ENCODE assay signal across 17 mouse cellular contexts in the genomic region with DNA sequence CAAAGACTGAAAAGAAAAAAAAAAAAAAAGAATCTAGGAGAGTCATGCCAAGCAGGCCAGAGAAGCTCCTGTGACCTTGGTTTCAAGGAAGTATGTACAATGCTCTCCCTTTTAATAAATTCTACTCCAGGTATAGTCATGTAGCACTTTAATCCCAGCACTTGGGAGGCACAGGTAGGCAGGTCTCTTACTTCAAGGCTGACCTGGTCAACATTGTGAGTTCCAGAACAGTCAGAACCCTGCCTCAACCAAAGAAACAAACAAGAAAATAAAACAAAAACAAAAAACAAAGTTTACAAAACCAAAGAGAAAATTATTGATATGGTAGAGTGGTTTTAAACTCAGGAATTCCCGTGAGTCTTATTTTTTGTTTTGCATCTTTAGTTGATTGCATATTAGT. TPM values are rescaled to one million over a fixed set of nuclear protein-coding genes. Genes with fewer than 3 reads are reported as not detected.
"Had no signal": no experiment of that assay in that cellular context is flagged by ENCODE, and none has a peak within 500 bp of the region (broad histone marks: within the 10 kb centered on the region; RNA-seq: fewer than 3 reads in every experiment).

A gene (minus strand): TSS at position 101 of the 400 bp plus-strand sequence.

- H3K27me3 ChIP-seq: neural tube, embryonic 13.5 days; neural tube, embryonic 15.5 days; stomach, embryonic 15.5 days had no signal

- H3K9me3 ChIP-seq: neural tube, embryonic 13.5 days; neural tube, embryonic 15.5 days; stomach, embryonic 15.5 days had no signal

- H3K4me3 ChIP-seq: neural tube, embryonic 13.5 days; neural tube, embryonic 15.5 days; stomach, embryonic 15.5 days had no signal

- H3K4me1 ChIP-seq: stomach, embryonic 15.5 days had no signal

- H3K9ac ChIP-seq: neural tube, embryonic 13.5 days; neural tube, embryonic 15.5 days; stomach, embryonic 15.5 days had no signal

- DNase-seq: retina, postnatal 1 day; right cerebral cortex, adult 18-20 months; right cerebral cortex, postnatal 14 days; right cerebral cortex, postnatal 25 days; right cerebral cortex, postnatal 4 days; spleen, adult 18-20 months; thymus, adult 18-20 months; thymus, adult 2 months; thymus, postnatal 14 days; thymus, postnatal 25 days; thymus, postnatal 36 days; thymus, postnatal 4 days had no signal

- H3K4me2 ChIP-seq: neural tube, embryonic 13.5 days; neural tube, embryonic 15.5 days; stomach, embryonic 15.5 days had no signal

- H3K36me3 ChIP-seq: neural tube, embryonic 13.5 days; neural tube, embryonic 15.5 days; stomach, embryonic 15.5 days had no signal

- H3K27ac ChIP-seq: neural tube, embryonic 13.5 days; neural tube, embryonic 15.5 days; stomach, embryonic 15.5 days; stomach, postnatal 0 days had no signal

RNA-seq across cellular contexts. Expression of the gene that starts here (rescaled TPM):
- polyA plus RNA-seq: neural tube, embryonic 13.5 days; stomach, embryonic 14.5 days had no signal
